Comparison of ENCODE assay signal across 12 mouse cellular contexts in genomic region chr17:44162514-44162913, GRCm38 (mm10). TPM values are rescaled to one million over a fixed set of nuclear protein-coding genes. Genes with fewer than 3 reads are reported as not detected.
DNase-seq lines count a peak whose midpoint lies in the region; ATAC-seq lines count a peak whose summit lies in the region.
"Had no signal": no experiment of that assay in that cellular context is flagged by ENCODE, and none has a peak within 500 bp of the region (broad histone marks: within the 10 kb centered on the region; RNA-seq: fewer than 3 reads in every experiment).

No protein-coding gene starts in this region.

- intact Hi-C loops in gastrocnemius, postnatal 36 days (cut with DNase I), result no loop called here
- intact Hi-C loops in left cerebral cortex, postnatal 36 days (cut with DNase I), result no loop called here

- no peaks in the 10 kb centered on the region for H3K27me3 ChIP-seq in limb, embryonic 15.5 days
- H3K27me3 ChIP-seq in limb, embryonic 10.5 days (ENCODE audit: low read depth, poor library complexity, severe bottlenecking), result no peaks in the 10 kb centered on the region
- no peaks in the 10 kb centered on the region for H3K27me3 ChIP-seq in intestine, embryonic 15.5 days (replicated peaks)

- H3K4me1 ChIP-seq in limb, embryonic 15.5 days, result peaks cover 8% of the 10 kb centered on the region; the same call in 1 of the 2 replicates
- H3K4me1 ChIP-seq in limb, embryonic 10.5 days, result peaks cover 9% of the 10 kb centered on the region
- 0 out of 2 replicates have a peak, but pooled peaks cover 7% of the 10 kb centered on the region for H3K4me1 ChIP-seq in intestine, embryonic 15.5 days (replicated peaks)

- H3K27ac ChIP-seq in limb, embryonic 15.5 days, result no peak overlapping the region
- no peak overlapping the region for H3K27ac ChIP-seq in limb, embryonic 10.5 days
- no peak overlapping the region for H3K27ac ChIP-seq in intestine, embryonic 15.5 days
- H3K27ac ChIP-seq: layer of hippocampus, adult 2 months; macrophage had no signal

- H3K9ac ChIP-seq in limb, embryonic 15.5 days, result no peak overlapping the region
- no peak overlapping the region for H3K9ac ChIP-seq in intestine, embryonic 15.5 days

- H3K4me3 ChIP-seq in limb, embryonic 15.5 days, result no peak overlapping the region
- H3K4me3 ChIP-seq in limb, embryonic 10.5 days, result no peak overlapping the region
- no peak overlapping the region for H3K4me3 ChIP-seq in intestine, embryonic 15.5 days (replicated peaks)
- H3K4me3 ChIP-seq: layer of hippocampus, adult 2 months had no signal

- no peak for ATAC-seq in limb, embryonic 15.5 days (ENCODE audit: insufficient number of reproducible peaks, low FRiP score, low TSS enrichment, low read depth)
- ATAC-seq in intestine, embryonic 15.5 days, result no peak
- ATAC-seq in cerebellum, adult (ENCODE audit: insufficient number of reproducible peaks, low FRiP score, low TSS enrichment), result no peak

- no peaks in the 10 kb centered on the region for H3K9me3 ChIP-seq in limb, embryonic 15.5 days
- no peaks in the 10 kb centered on the region for H3K9me3 ChIP-seq in limb, embryonic 10.5 days (replicated peaks)
- no peaks in the 10 kb centered on the region for H3K9me3 ChIP-seq in intestine, embryonic 15.5 days

- peak; percentile 24 for DNase-seq in gastrocnemius, postnatal 25 days
- no peak for DNase-seq in gastrocnemius, postnatal 36 days
- no peak for DNase-seq in limb, embryonic 10.5 days (ENCODE audit: low spot score)
- DNase-seq in skeletal muscle tissue, adult 2 months (ENCODE audit: low read depth, low spot score), result peak; percentile 55
- DNase-seq in left cerebral cortex, postnatal 36 days (ENCODE audit: low spot score in 2 of 2), result no peak
- DNase-seq: cerebellum, postnatal 36 days; left cerebral cortex, postnatal 4 days had no signal

- WGBS in limb, embryonic 15.5 days, result 23% methylated on average over 5 of the region's 5 CpGs
- WGBS in limb, embryonic 10.5 days, result 49% methylated on average over 5 of the region's 5 CpGs
- 34% methylated on average over 5 of the region's 5 CpGs for WGBS in intestine, embryonic 15.5 days

- 0 out of 2 replicates have a peak overlapping the region, but pooled peaks have one; percentile 10 for H3K4me2 ChIP-seq in limb, embryonic 15.5 days
- 0 out of 2 replicates have a peak overlapping the region, but pooled peaks have one; percentile 1 for H3K4me2 ChIP-seq in intestine, embryonic 15.5 days (replicated peaks)

- no peaks in the 10 kb centered on the region for H3K36me3 ChIP-seq in limb, embryonic 15.5 days
- H3K36me3 ChIP-seq in limb, embryonic 10.5 days, result no peaks in the 10 kb centered on the region
- H3K36me3 ChIP-seq in intestine, embryonic 15.5 days, result no peaks in the 10 kb centered on the region

RNA-seq across cellular contexts. Expression of gene Clic5, which starts 25.9 kb away (rescaled TPM):
- 100 to 1,000 TPM; 137 to 153 TPM for total RNA-seq in gastrocnemius, postnatal 25 days (2021)
- 100 to 1,000 TPM; 138 to 144 TPM for total RNA-seq in gastrocnemius, postnatal 36 days (2021)
- 0.79 and 0.81 TPM in 2 replicates for polyA plus RNA-seq in limb, embryonic 15.5 days (2015; fragmentation: Nextera tagmentation; extraction: Ambion mirVana)
- polyA plus RNA-seq in limb, embryonic 10.5 days (2016; fragmentation: Nextera tagmentation; extraction: Ambion mirVana), result 0.06 TPM in 1 of 2 replicates, not detected in the other
- 20.0 and 20.6 TPM in 2 replicates for polyA plus RNA-seq in intestine, embryonic 15.5 days (2015; fragmentation: Nextera tagmentation; extraction: Ambion mirVana)
- total RNA-seq in left cerebral cortex, postnatal 36 days (2021), result 1 to 10 TPM; 4.0 to 4.8 TPM

RNA-seq across cellular contexts. Expression of gene Enpp4, which starts 56.9 kb away (rescaled TPM):
- 10 to 100 TPM; 22.0 to 27.1 TPM for total RNA-seq in gastrocnemius, postnatal 25 days (2021)
- 10 to 100 TPM; 32.1 to 38.8 TPM for total RNA-seq in gastrocnemius, postnatal 36 days (2021)
- 3.4 and 3.7 TPM in 2 replicates for polyA plus RNA-seq in limb, embryonic 15.5 days (2015; fragmentation: Nextera tagmentation; extraction: Ambion mirVana)
- polyA plus RNA-seq in limb, embryonic 10.5 days (2016; fragmentation: Nextera tagmentation; extraction: Ambion mirVana), result 2.0 and 2.4 TPM in 2 replicates
- polyA plus RNA-seq in intestine, embryonic 15.5 days (2015; fragmentation: Nextera tagmentation; extraction: Ambion mirVana), result 5.4 and 5.6 TPM in 2 replicates
- 10 to 100 TPM; 13.2 to 14.6 TPM for total RNA-seq in left cerebral cortex, postnatal 36 days (2021)

Comparison
In these comparisons a context has a peak if more than half of its experiments do, and no peak if none do; other contexts are left out.
1. DNase-seq: peak in gastrocnemius, postnatal 25 days (single experiment) and skeletal muscle tissue, adult 2 months (single experiment); none in gastrocnemius, postnatal 36 days (0 of 2), limb, embryonic 10.5 days (single experiment) and left cerebral cortex, postnatal 36 days (0 of 2).
2. RNA of gene Clic5, which starts 25.9 kb away (total RNA-seq): 137 to 153 TPM in gastrocnemius, postnatal 25 days and 138 to 144 TPM in gastrocnemius, postnatal 36 days; 4.0 to 4.8 TPM in left cerebral cortex, postnatal 36 days; every median in the first group is over 10 times any median in the second.